Mouse (Mus musculus) liver, embryonic 16.5 days (tissue): ENCODE measurements around the gene Angel1. TPM values are rescaled to one million over a fixed set of nuclear protein-coding genes. Genes with fewer than 3 reads are reported as not detected.

Experiments
- ATAC-seq: fragments of 200-750 bp; cut with Nextera tagmentation; 2 replicates; pipeline ENCODE4 v1.8.0; 2017; ENCODE audit warnings: low read depth, mild to moderate bottlenecking, moderate number of reproducible peaks, moderate library complexity
- H3K27ac ChIP-seq: fragments of 300-500 bp; sonication (generic); 2 replicates; pipeline ENCODE4 v1.5.1; 2014; ENCODE audit warnings: mild to moderate bottlenecking, low read length
- H3K27me3 ChIP-seq: fragments of 300-500 bp; sonication (generic); 2 replicates; pipeline ENCODE4 v1.6.1; 2014; ENCODE audit warnings: low read depth, low read length, mixed read lengths; ENCODE audit not compliant: control insufficient read depth, insufficient read depth
- H3K36me3 ChIP-seq: fragments of 300-500 bp; sonication (generic); 2 replicates; pipeline ENCODE4 v1.6.1; 2014; ENCODE audit warnings: mild to moderate bottlenecking; ENCODE audit not compliant: control insufficient read depth, insufficient read depth
- H3K4me1 ChIP-seq: fragments of 300-500 bp; sonication (generic); 2 replicates; pipeline ENCODE4 v1.6.1; 2014; ENCODE audit warnings: low read depth, low read length, mixed read lengths; ENCODE audit not compliant: control insufficient read depth
- H3K4me2 ChIP-seq: fragments of 300-500 bp; sonication (generic); 2 replicates; pipeline ENCODE4 v1.6.1; 2014; ENCODE audit warnings: low read depth, low read length, mixed read lengths
- H3K4me3 ChIP-seq: fragments of 300-500 bp; sonication (generic); 2 replicates; pipeline ENCODE4 v1.5.1; 2014; ENCODE audit warnings: low read depth, mild to moderate bottlenecking, low read length
- H3K9ac ChIP-seq: fragments of 300-500 bp; sonication (generic); 2 replicates; pipeline ENCODE4 v1.6.1; 2014; ENCODE audit warnings: low read depth, low read length
- H3K9me3 ChIP-seq: fragments of 300-500 bp; sonication (generic); replicated peaks from 2 replicates; pipeline ENCODE4 v1.6.1; 2016; ENCODE audit warnings: low read length; ENCODE audit not compliant: control insufficient read depth
- WGBS: fragments of 180-500 bp; shearing (Covaris S2); extraction: QIAGEN DNeasy Blood & Tissue Kit; methylation state at CpG from one replicate; pipeline ENCODE4 v1.1.7; 2014; ENCODE audit not compliant: insufficient replicate concordance; 5-methylcytosine and 5-hydroxymethylcytosine counted together
- polyA plus RNA-seq: library from polyadenylated mRNA; unstranded; fragments of >200 nt; fragmentation: Nextera tagmentation; extraction: Ambion mirVana; gene quantifications from 2 replicates; pipeline ENCODE4 v1.2.1, GENCODE M21; 2015

Gene Angel1
- polyA plus RNA-seq, 1 experiment from 2014 or later = 1.2 TPM

DNA sequence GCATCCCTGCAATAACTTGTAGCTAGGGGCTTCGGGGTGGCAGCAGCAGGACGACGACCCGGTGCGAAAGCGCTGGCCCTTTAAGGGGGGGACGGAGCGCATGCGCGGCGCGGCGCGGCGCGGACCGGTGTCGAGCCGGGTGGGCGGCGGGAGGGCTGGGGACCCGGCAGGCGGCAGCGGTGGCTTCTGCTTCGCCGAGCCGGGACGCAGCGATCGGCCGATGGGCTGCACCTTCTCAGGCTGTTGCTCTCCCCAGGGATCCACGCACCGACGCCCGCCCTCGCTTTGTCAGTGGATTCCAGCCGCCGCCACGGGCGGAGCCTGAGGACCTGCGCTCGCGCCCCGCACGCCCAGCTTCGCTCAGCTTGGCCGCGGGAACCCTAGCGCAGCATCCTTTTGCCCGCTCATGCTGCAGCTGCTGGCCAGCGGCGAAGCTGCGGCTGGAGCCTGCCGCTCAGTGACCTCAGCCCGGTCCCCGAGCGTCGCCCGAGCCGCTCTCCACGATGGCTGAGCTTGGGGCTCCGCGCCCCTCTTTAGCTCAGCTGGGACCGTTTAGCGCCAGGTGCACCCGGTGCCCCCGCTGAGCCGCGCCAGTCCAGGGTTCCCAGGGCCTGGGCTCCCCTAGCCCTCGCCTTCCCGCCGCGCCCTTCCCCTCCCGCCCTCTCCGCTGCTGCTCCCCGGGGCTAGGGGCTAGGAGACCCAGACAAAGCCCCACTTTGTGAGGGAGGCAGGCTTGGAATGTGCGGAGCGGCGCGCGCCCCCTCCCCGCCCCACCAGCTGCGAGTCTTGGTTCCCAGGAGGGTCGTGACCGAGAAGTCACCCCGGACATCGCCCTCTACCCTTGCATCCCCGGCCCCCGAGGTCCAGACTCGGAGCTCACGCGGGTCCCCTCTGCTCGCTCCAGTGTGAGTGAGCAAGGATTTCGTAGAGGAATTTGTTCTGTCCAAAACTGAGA is 47.4 kb downstream of the Angel1 start, which contains the start of gene Vash1:
Gene Vash1 (plus strand): TSS at position 110 of the 955 bp plus-strand sequence.
- Histone ChIP-seq H3K4me1 (no peaks in the 10 kb centered on the region; the same call in 1 of the 2 replicates), H3K4me3 (peak within 1 kb of the TSS; percentile 63), H3K9me3 (no peaks in the 10 kb centered on the region), H3K36me3 (no peaks in the 10 kb centered on the region), H3K27me3 (peaks cover 25% of the 10 kb centered on the region), H3K9ac (peak within 1 kb of the TSS; percentile 43), H3K4me2 (peak within 1 kb of the TSS; percentile 82), H3K27ac (no peak within 1 kb of the TSS)
- no peak for ATAC-seq
- under 1% methylated on average over 83 of the region's 94 CpGs for WGBS

DNA sequence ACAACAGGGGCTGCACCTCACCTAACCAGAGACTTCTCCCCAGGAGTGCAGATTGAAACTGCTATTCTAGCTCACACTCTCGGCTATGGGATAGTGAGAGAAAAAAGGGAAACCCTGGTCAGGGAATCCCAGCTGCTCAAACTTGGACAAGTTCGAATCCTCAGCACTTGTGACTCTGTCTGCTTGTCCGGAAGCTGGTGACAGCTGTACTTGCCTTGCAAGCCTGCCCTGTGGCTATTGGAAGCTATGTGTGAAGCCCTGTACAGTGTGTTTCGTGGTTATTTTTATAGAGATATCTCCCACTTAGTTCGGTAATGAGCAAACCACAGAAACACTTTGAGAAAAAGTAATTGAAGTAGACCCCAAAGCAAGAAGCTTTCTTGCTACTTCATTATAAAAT is 53.8 kb downstream of the Angel1 start:
- no peak overlapping the region for H3K9ac ChIP-seq
- H3K27ac ChIP-seq = no peak overlapping the region
- no peaks in the 10 kb centered on the region for H3K27me3 ChIP-seq
- 29% methylated on average over 5 of the region's 5 CpGs for WGBS
- ATAC-seq = no peak
- no peaks in the 10 kb centered on the region for H3K9me3 ChIP-seq
- no peak overlapping the region for H3K4me2 ChIP-seq
- no peaks in the 10 kb centered on the region for H3K4me1 ChIP-seq
- H3K4me3 ChIP-seq = no peak overlapping the region
- H3K36me3 ChIP-seq = no peaks in the 10 kb centered on the region

DNA sequence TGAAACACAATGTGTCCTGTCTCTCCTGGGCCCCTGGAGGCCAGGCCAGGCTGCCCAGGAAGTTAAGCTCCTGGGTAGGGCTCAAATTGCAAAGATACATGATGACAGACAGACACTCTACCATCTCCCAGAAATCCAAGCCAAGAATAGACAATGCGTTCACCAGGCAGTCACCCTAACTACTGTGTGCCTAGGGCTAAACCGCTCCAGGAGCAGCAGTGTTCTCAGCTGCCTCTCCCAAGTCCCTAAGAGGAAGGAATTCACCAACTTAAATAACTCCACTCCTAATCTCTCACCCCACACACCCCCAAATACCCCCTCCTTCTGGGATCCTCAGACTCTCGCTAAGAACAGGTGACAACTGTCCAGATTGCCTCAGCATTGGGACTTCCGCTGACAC is 54.2 kb downstream of the Angel1 start:
- Histone ChIP-seq H3K4me2 (no peak overlapping the region), H3K27me3 (no peaks in the 10 kb centered on the region), H3K4me1 (no peaks in the 10 kb centered on the region), H3K27ac (no peak overlapping the region), H3K4me3 (no peak overlapping the region), H3K9me3 (no peaks in the 10 kb centered on the region), H3K36me3 (no peaks in the 10 kb centered on the region), H3K9ac (no peak overlapping the region)
- WGBS = 68% methylated on average over 4 of the region's 4 CpGs
- ATAC-seq = no peak

DNA sequence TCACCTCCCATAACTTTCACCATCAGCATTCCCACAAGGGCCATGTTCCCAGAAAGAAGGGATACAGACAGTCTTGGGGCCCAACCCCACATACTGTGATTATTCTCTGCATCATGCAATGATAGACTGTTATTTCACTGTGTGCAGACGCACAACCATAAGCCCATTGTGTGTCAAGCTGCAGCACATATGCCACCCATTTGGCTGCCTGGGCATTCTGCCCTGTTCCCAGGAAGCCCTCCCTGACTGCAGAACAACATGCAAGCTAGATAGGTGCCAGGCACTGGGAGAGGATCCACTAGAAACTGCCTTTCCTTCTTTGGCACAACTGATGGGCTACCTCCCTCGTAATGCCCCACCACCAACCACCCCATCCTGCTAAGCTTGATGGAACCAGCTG is 57.9 kb downstream of the Angel1 start:
- Histone ChIP-seq H3K9me3 (no peaks in the 10 kb centered on the region), H3K36me3 (no peaks in the 10 kb centered on the region), H3K4me3 (no peak overlapping the region), H3K4me1 (no peaks in the 10 kb centered on the region), H3K4me2 (no peak overlapping the region), H3K27ac (no peak overlapping the region), H3K9ac (no peak overlapping the region), H3K27me3 (no peaks in the 10 kb centered on the region)
- ATAC-seq = no peak
- 72% methylated on average over 2 of the region's 2 CpGs for WGBS

DNA sequence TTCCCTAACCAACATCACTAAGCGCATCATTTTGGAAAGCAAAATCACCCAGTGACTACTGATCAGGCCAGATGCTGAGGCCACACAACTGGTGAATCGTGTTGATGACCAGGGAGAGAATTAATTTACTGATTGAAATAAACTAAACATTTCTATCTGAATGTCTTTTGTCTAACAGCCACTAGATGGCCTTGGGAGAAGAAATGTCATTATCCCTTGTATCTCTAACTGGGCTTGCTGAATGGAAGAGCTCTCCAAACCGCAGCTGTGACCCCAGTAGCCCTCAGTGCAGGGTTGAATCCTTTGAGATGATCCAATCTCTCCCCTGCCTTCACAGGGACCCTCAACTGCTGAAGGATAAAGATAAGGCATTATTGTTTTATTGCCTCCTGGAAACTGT is 60.6 kb downstream of the Angel1 start:
- no peak for ATAC-seq
- H3K27me3 ChIP-seq = no peaks in the 10 kb centered on the region
- 39% methylated on average over 3 of the region's 3 CpGs for WGBS

DNA sequence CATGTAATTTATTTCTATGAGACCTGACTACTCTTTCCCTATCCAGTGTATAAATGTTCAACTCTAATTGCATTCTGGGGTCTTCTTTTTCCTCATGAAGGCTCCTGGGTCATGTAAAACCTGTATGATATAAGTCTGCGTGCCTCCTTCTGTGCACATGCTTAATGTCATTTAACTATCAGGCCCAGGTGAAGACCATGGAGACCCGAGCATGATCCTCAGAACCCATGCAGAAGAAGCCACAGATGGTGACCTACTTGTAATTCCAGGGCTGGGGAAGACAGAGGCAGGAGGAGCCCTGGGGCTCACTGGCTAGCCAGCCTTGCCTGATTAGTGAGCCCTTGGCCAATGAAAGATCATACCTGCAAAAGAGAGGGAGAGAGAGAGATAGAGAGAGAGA is 65.8 kb downstream of the Angel1 start:
- no peak overlapping the region for H3K4me2 ChIP-seq
- ATAC-seq = no peak

More for the DNA sequence above, 60.6 kb downstream of the Angel1 start:
- no peaks in the 10 kb centered on the region for H3K4me1 ChIP-seq
- H3K4me3 ChIP-seq = no peak overlapping the region
- H3K36me3 ChIP-seq = no peaks in the 10 kb centered on the region
- H3K9ac ChIP-seq = no peak overlapping the region
- H3K9me3 ChIP-seq = no peaks in the 10 kb centered on the region
- H3K4me2 ChIP-seq = no peak overlapping the region
- H3K27ac ChIP-seq = no peak overlapping the region

DNA sequence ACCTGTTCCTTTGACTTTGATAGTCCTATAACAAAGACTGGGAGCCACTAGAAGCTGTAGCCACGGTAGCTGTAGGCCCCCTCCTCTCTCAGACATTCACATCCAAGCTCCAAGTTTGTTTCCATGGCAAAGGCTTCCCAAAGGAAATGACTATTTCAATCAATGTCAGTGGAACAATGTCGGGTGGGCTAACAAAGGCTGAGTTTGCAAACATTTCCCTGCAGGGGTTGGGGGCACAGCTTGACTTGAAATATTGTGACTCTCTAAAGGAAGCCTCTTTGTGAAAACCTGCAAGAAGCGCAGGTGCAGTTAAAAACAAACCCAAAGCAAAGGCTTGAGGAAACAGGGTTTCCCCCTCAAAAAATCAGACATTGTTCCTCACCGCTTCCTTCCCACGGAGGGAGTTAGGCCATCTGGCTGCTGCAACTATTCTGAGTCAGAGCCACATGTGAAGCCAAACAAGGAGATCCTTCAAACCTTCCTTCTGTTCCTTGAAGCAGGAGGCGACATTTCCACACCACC is 66.8 kb downstream of the Angel1 start:
- Histone ChIP-seq H3K4me3 (no peak overlapping the region), H3K9me3 (no peaks in the 10 kb centered on the region), H3K36me3 (no peaks in the 10 kb centered on the region), H3K9ac (no peak overlapping the region), H3K27ac (no peak overlapping the region), H3K27me3 (no peaks in the 10 kb centered on the region), H3K4me1 (no peaks in the 10 kb centered on the region), H3K4me2 (no peak overlapping the region)
- 26% methylated on average over 6 of the region's 6 CpGs for WGBS
- no peak for ATAC-seq

More for the DNA sequence above, 65.8 kb downstream of the Angel1 start:
- Histone ChIP-seq H3K36me3 (no peaks in the 10 kb centered on the region), H3K27me3 (no peaks in the 10 kb centered on the region), H3K27ac (no peak overlapping the region), H3K4me3 (no peak overlapping the region), H3K9me3 (no peaks in the 10 kb centered on the region), H3K4me1 (no peaks in the 10 kb centered on the region), H3K9ac (no peak overlapping the region)
- 31% methylated on average over 2 of the region's 2 CpGs for WGBS

DNA sequence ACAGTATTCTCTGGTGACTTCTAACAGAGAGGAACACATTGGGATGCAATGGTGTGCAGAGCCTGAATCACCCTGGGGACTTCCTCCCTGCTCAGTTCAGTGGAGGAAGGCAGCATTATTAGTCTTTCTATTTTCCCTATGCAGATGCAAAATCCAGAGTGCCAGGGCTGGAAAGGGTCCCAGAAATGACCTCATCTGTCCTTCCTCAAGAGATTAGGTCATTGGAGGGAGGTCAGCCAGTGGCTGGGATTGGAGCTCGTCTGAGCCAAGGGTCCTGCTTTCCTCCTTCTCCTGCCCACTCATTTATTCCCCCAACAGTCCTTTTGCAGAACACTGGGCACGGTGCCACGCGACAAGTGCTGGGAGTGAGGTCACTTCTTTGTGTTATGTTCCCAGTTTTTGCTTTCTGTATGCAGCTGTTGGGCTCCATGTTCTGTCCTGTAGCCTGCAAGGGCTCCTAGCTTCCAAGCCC is 73.7 kb downstream of the Angel1 start:
- no peaks in the 10 kb centered on the region for H3K36me3 ChIP-seq
- H3K4me2 ChIP-seq = no peak overlapping the region
- no peak for ATAC-seq
- H3K9me3 ChIP-seq = no peaks in the 10 kb centered on the region
- no peak overlapping the region for H3K9ac ChIP-seq
- H3K27ac ChIP-seq = no peak overlapping the region
- 51% methylated on average over 4 of the region's 4 CpGs for WGBS
- H3K27me3 ChIP-seq = no peaks in the 10 kb centered on the region
- no peaks in the 10 kb centered on the region for H3K4me1 ChIP-seq
- H3K4me3 ChIP-seq = no peak overlapping the region

DNA sequence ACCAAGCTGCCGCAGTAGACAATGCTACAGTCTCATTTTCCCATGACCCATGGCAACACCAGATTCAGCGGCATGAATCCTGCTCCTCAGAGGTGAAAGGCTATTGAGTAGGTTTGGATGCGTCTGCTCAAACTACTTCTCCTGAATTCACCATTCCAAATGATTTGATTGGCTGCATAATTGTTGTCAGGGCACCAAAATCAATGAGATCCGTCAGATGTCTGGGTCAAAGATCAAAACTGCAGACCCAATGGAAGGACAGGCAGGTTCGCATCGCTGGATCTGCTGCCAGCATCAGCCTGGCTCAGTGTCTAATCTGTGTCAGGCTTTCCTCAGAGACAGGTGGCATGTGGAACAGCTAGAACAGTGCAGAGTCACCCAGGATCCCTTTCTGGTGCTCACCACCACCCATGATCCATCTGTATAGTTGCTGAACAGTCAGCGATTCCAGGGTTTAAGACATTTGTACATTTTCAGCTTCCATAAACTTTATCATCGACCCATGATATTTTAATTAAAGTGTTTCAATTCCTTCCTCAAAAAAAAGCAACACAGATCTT is 74.9 kb downstream of the Angel1 start:
- Histone ChIP-seq H3K4me2 (no peak overlapping the region), H3K4me3 (no peak overlapping the region), H3K9me3 (no peaks in the 10 kb centered on the region), H3K36me3 (no peaks in the 10 kb centered on the region), H3K27ac (no peak overlapping the region), H3K27me3 (no peaks in the 10 kb centered on the region), H3K4me1 (no peaks in the 10 kb centered on the region), H3K9ac (no peak overlapping the region)
- WGBS = 69% methylated on average over 8 of the region's 8 CpGs
- ATAC-seq = no peak
